Mouse (Mus musculus) hindbrain, postnatal 0 days (tissue): ENCODE measurements around the gene Kctd2. TPM values are rescaled to one million over a fixed set of nuclear protein-coding genes. Genes with fewer than 3 reads are reported as not detected.
"Not testable (repeated sequence)": the region's sequence is repeated elsewhere in the genome, so short reads cannot be mapped to it uniquely, and the experiment has no call there.

Experiments used
- ATAC-seq: fragments of 200-750 bp; cut with Nextera tagmentation; 2 replicates; pipeline ENCODE4 v1.8.0; 2017; ENCODE audit warnings: mild to moderate bottlenecking, moderate TSS enrichment, moderate library complexity
- DNase-seq: peaks from one replicate; pipeline ENCODE4 v3.0.0-alpha.2; 2015; ENCODE audit warnings: low spot score
- H3K27ac ChIP-seq: fragments of 300-500 bp; sonication (generic); 2 replicates; pipeline ENCODE4 v1.5.1; 2014; ENCODE audit warnings: mild to moderate bottlenecking
- H3K27me3 ChIP-seq: fragments of 300-500 bp; sonication (generic); 2 replicates; pipeline ENCODE4 v1.6.1; 2014; ENCODE audit warnings: low read length, mixed read lengths; ENCODE audit not compliant: insufficient read depth
- H3K36me3 ChIP-seq: fragments of 300-500 bp; sonication (generic); 2 replicates; pipeline ENCODE4 v1.6.1; 2014; ENCODE audit warnings: low read length, mixed read lengths; ENCODE audit not compliant: insufficient read depth
- H3K4me1 ChIP-seq: fragments of 300-500 bp; sonication (generic); 2 replicates; pipeline ENCODE4 v1.6.1; 2014; ENCODE audit warnings: antibody characterized with exemption, low read length, mixed read lengths; ENCODE audit not compliant: insufficient read depth
- H3K4me2 ChIP-seq: fragments of 300-500 bp; sonication (generic); 2 replicates; pipeline ENCODE4 v1.6.1; 2014; ENCODE audit warnings: low read depth, mild to moderate bottlenecking, low read length, moderate library complexity, mixed read lengths
- H3K4me3 ChIP-seq: fragments of 300-500 bp; sonication (generic); 2 replicates; pipeline ENCODE4 v1.5.1; 2014; ENCODE audit warnings: low read length
- H3K9ac ChIP-seq: fragments of 300-500 bp; sonication (generic); replicated peaks from 2 replicates; pipeline ENCODE4 v1.6.1; 2014; ENCODE audit warnings: mild to moderate bottlenecking, low read length, moderate library complexity, mixed read lengths
- H3K9me3 ChIP-seq: fragments of 300-500 bp; sonication (generic); 2 replicates; pipeline ENCODE4 v1.6.1; 2016; ENCODE audit warnings: low read length, mixed read lengths
- CTCF ChIP-seq: IDR thresholded peaks from 2 replicates; pipeline ENCODE4 v1.5.1; 2016; ENCODE audit warnings: antibody characterized with exemption, control low read depth, low read depth
- WGBS: fragments of 180-500 bp; shearing (Covaris S2); extraction: QIAGEN DNeasy Blood & Tissue Kit; methylation state at CpG from one replicate; pipeline ENCODE4 v1.1.7; 2014; 5-methylcytosine and 5-hydroxymethylcytosine counted together
- polyA plus RNA-seq: library from polyadenylated mRNA; unstranded; fragments of >200 nt; fragmentation: Nextera tagmentation; extraction: Ambion mirVana; gene quantifications from 2 replicates; pipeline ENCODE4 v1.2.1, GENCODE M21; 2015
- total RNA-seq: library from RNA; depleted of rRNA; stranded (reverse); fragments of >200 nt; gene quantifications from 2 replicates; pipeline ENCODE4 v1.2.3, GENCODE M21; 2014

The Kctd2 gene
- total and polyA plus RNA-seq, 2 experiments from 2014 or later = 21.0 to 24.5 TPM

GRCm38 (mm10) chr11:115448998-115449397, 29.1 kb downstream of the Kctd2 start:
- Histone ChIP-seq H3K4me2 (no peak overlapping the region), H3K4me3 (no peak overlapping the region), H3K36me3 (no peaks in the 10 kb centered on the region), H3K27me3 (no peaks in the 10 kb centered on the region), H3K27ac (no peak overlapping the region), H3K9ac (no peak overlapping the region), H3K9me3 (no peaks in the 10 kb centered on the region), H3K4me1 (no peaks in the 10 kb centered on the region)
- WGBS = 59% methylated on average over 7 of the region's 7 CpGs
- no peak for TF ChIP-seq CTCF
- DNase-seq = no peak
- no peak for ATAC-seq

GRCm38 (mm10) chr11:115450176-115450575, 30.2 kb downstream of the Kctd2 start:
- H3K9me3 ChIP-seq = no peaks in the 10 kb centered on the region
- no peak overlapping the region for H3K27ac ChIP-seq
- no peak overlapping the region for H3K4me3 ChIP-seq
- H3K36me3 ChIP-seq = no peaks in the 10 kb centered on the region
- WGBS = 90% methylated on average over 7 of the region's 7 CpGs
- no peak overlapping the region for H3K9ac ChIP-seq
- H3K4me1 ChIP-seq = no peaks in the 10 kb centered on the region
- H3K27me3 ChIP-seq = no peaks in the 10 kb centered on the region
- TF ChIP-seq CTCF = no peak
- no peak overlapping the region for H3K4me2 ChIP-seq
- DNase-seq (no peak), ATAC-seq (no peak)

GRCm38 (mm10) chr11:115451781-115452241, 31.9 kb downstream of the Kctd2 start:
- no peak for TF ChIP-seq CTCF
- H3K9ac ChIP-seq = no peak overlapping the region
- H3K27ac ChIP-seq = no peak overlapping the region
- H3K27me3 ChIP-seq = no peaks in the 10 kb centered on the region
- ATAC-seq (no peak), DNase-seq (no peak)
- H3K4me1 ChIP-seq = no peaks in the 10 kb centered on the region
- H3K9me3 ChIP-seq = no peaks in the 10 kb centered on the region
- 84% methylated on average over 8 of the region's 8 CpGs for WGBS
- H3K36me3 ChIP-seq = no peaks in the 10 kb centered on the region
- H3K4me3 ChIP-seq = no peak overlapping the region
- H3K4me2 ChIP-seq = no peak overlapping the region

- Histone ChIP-seq H3K36me3 (no peaks in the 10 kb centered on the region), H3K4me2 (no peak overlapping the region), H3K27me3 (no peaks in the 10 kb centered on the region), H3K27ac (no peak overlapping the region), H3K9me3 (no peaks in the 10 kb centered on the region), H3K9ac (no peak overlapping the region), H3K4me3 (no peak overlapping the region), H3K4me1 (no peaks in the 10 kb centered on the region)
- WGBS = 77% methylated on average over 7 of the region's 7 CpGs
- no peak for TF ChIP-seq CTCF
- ATAC-seq = no peak
- no peak for DNase-seq
Observed at GRCm38 (mm10) chr11:115452281-115452860, 32.4 kb downstream of the Kctd2 start.

GRCm38 (mm10) chr11:115453306-115453705, 33.4 kb downstream of the Kctd2 start:
- Histone ChIP-seq H3K4me3 (no peak overlapping the region), H3K27ac (no peak overlapping the region), H3K9me3 (no peaks in the 10 kb centered on the region), H3K36me3 (no peaks in the 10 kb centered on the region), H3K4me1 (no peaks in the 10 kb centered on the region), H3K4me2 (no peak overlapping the region), H3K27me3 (no peaks in the 10 kb centered on the region), H3K9ac (no peak overlapping the region)
- ATAC-seq (no peak), DNase-seq (no peak)
- no peak for TF ChIP-seq CTCF
- 69% methylated on average over 4 of the region's 4 CpGs for WGBS

GRCm38 (mm10) chr11:115454822-115455221, 34.9 kb downstream of the Kctd2 start:
- 87% methylated on average over 6 of the region's 6 CpGs for WGBS
- H3K4me3 ChIP-seq, ATAC-seq, H3K4me2 ChIP-seq, H3K27ac ChIP-seq, H3K27me3 ChIP-seq, H3K9ac ChIP-seq, H3K36me3 ChIP-seq, DNase-seq, H3K9me3 ChIP-seq, H3K4me1 ChIP-seq: not testable (repeated sequence)

- Histone ChIP-seq H3K27me3 (no peaks in the 10 kb centered on the region), H3K4me2 (no peak overlapping the region), H3K36me3 (no peaks in the 10 kb centered on the region), H3K27ac (no peak overlapping the region), H3K4me3 (no peak overlapping the region), H3K4me1 (no peaks in the 10 kb centered on the region), H3K9me3 (no peaks in the 10 kb centered on the region), H3K9ac (no peak overlapping the region)
- DNase-seq = no peak
- peak; percentile 22; the same call in 1 of the 2 replicates for TF ChIP-seq CTCF
- no peak for ATAC-seq
- WGBS = 88% methylated on average over 15 of the region's 15 CpGs
Observed at GRCm38 (mm10) chr11:115455619-115456018, 35.7 kb downstream of the Kctd2 start.
